Mouse (Mus musculus) cerebellum, adult 11 months (tissue): ENCODE results near the gene Entpd2.
"Not testable (repeated sequence)": the region's sequence is repeated elsewhere in the genome, so short reads cannot be mapped to it uniquely, and the experiment has no call there.

Experiments used
- DNase-seq: peaks from one replicate; pipeline ENCODE4 v3.0.0; 2022

Entpd2 gene

DNA sequence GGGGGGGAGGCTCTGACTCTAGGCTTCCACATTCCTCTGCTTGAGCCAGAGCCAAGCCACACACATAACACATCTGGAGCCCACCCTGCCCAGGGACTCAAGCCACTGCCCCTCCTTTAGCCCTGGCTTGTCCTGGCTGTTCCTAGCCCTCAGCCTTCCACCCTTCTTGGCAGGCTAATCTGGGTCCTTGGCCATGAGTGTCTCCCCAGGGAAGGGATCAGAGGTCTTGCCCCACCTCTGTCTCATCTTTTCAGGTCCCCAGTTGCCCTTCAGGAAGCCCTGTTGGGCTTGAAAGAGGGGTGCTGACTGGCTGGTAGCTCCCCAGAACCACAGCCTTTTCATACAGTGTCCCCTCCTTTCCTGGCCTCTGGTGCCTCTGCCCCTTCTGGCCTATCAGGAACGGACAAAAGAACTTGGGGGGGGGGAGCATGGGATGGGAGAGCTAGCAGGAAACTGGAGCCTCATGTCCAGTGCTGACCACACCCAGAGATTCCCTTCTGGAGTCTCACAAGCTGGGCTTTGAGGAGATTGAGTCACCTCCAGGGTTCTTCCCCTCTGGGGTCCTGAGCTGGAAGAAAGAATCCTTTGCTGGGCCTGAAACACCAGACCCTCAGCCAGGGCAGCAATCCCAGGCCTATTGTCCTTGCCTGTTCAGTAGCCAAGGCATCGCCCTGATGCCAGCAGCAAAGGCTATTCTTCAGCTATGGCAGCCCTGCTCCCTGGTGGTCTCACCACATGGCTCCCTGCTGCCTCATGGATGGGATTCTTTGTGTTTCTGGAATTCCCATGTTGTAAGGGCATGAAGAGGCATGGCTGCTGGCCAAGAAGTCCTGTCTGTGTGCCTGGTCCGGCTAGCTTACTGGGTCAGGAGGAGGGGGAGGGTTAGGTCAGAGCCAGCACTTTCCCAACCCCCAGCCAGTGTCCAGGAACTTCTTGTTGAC is 1.1 kb upstream of the Entpd2 start:
- no peak for DNase-seq

DNA sequence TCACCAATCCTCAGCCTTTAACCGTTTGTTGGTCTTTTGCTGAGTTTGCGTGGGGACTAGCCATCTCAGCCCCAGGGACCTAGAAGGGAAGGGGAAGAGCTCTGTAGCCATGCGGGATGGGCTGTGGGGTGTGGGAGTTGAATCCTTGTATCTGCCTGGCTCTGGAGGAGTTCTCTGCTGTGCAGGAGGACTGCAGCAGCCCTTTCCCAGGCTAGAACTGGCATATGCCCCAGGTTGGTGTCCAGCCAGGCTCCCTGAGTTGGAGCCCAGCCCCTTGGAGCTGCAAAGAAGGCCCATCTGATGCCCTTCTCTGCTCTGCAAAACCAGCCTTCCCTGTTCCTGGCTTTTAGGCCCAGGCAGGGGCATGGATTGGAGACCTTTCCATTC is 916 bp downstream of the Entpd2 start:
- DNase-seq = peak; percentile 74

DNA sequence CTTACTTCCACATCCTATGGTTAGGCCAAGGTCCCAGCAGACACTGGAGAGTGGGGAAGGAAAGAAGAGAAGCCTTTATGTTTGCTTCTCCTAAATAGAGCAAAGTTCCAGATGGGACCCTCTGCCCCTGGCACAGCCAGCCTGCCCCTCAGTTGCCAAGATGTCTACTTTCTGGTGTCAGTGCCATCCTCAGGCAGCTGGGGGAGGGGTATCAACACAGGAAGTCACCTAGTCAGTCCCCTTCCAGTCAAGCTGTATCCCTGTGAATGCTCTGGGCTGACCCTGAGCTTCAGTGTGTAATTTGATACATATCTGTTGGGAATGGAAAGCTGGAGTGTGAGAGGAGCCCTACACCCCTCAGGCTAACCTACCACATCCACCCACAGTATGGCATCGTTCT is 1.3 kb downstream of the Entpd2 start:
- DNase-seq = no peak

DNA sequence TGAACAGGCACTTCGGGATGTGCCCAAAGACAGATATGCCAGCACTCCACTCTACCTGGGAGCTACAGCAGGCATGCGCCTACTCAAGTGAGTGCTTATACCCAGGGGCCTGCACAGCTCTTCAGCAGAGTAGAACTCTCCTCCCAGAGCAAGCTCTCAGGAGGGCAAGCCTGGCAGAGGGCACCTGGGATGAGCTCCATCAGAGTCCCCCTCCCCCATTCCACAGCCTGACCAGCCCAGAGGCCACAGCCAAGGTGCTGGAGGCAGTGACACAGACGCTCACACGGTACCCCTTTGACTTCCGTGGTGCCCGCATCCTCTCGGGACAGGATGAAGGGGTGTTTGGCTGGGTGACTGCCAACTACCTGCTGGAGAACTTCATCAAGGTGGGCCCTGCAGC is 2.4 kb downstream of the Entpd2 start:
- DNase-seq = no peak

- no peak for DNase-seq
Measured at GRCm38 (mm10) chr2:25399051-25399450, 3.4 kb downstream of the Entpd2 start, which contains the start of gene Npdc1. Gene Npdc1 (plus strand): TSS chr2:25399351.

GRCm38 (mm10) chr2:25400291-25400690 is 4.6 kb downstream of the Entpd2 start:
- DNase-seq = no peak

DNA sequence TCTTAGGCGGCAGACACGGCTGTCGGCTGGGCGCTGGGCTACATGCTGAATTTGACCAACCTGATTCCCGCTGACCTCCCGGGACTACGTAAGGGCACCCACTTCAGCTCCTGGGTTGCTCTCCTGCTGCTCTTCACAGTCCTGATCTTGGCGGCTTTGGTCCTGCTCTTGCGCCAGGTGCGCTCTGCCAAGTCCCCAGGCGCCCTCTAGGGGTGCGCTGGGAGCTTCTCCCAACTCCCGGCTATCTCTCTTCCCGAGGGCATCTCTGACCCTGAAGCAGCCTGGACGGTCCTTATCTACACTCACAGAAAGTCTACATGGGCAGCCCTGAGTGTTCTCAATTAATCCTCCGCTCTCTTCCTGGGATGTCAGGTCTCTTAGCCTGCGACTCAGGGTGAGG is 5.1 kb downstream of the Entpd2 start:
- peak; percentile 73 for DNase-seq

GRCm38 (mm10) chr2:25402377-25402971 is 6.8 kb downstream of the Entpd2 start:
- DNase-seq = peak; percentile 70

GRCm38 (mm10) chr2:25402972-25403601 is 7.4 kb downstream of the Entpd2 start:
- peak; percentile 88 for DNase-seq

GRCm38 (mm10) chr2:25403994-25404393 is 8.3 kb downstream of the Entpd2 start:
- no peak for DNase-seq

GRCm38 (mm10) chr2:25408908-25409307 is 13.2 kb downstream of the Entpd2 start:
- DNase-seq = no peak

DNA sequence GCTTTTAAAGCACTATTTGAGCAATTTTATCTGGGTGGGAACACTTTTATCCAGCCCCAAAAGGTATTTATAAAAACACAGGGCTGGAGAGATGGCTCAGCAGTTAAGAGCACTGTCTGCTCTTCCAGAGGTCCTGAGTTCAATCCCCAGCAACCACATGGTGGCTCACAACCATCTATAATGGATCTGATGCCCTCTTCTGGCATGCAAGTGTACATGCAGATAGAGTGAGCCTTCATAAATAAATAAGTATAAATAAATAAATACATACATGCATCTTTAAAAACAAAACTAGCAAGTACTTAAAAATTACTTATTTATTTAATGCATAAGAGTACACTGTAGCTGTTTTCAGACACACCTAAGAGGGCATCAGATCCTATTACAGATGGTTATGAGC is 17.8 kb downstream of the Entpd2 start:
- not testable (repeated sequence) for DNase-seq

DNA sequence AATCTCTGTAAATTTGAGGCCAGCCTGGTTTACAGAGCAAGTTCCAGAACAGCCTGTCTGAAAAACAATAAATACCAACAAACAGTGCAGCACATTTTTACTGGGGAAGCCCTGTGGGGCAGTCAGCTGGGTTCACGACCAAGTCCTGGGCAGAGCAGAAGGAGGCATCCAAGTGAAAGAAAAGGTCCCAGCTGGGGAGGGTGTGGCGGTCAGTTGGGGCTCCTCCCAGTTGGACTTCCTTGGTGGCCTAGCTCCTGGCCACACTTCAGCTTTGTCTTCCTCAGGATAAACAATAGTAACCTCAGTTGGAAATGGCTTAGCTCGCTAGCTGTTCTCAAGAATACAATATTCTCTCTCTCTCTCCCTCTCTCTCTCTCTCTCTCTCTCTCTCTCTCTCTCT is 21.8 kb downstream of the Entpd2 start:
- no peak for DNase-seq

GRCm38 (mm10) chr2:25421896-25422295 is 26.2 kb downstream of the Entpd2 start:
- peak; percentile 52 for DNase-seq

- DNase-seq = peak; percentile 26
Measured at GRCm38 (mm10) chr2:25422587-25423410, 27.1 kb downstream of the Entpd2 start, which contains the start of gene Fut7. Gene Fut7 (plus strand): TSS chr2:25423267.

DNA sequence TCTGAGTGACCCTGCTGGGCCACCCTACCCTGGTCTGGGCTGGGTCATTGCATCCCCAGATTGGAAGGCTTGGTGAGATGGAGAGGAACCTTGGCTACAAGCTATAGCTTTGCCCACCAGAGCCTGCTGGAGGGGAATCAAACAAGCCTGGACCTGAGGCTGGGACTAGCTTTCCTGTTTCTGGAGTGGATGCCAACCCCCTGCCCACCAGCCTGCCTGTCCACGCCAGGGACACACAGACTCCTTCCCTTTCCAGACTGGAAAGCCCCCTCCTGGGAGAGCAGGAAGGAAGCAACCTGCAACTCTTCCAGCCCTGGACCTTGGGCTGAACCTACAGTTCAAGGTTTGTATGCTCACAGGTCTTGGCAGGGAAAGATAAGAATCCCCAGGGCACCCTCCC is 28.0 kb downstream of the Entpd2 start:
- DNase-seq = peak; percentile 16

DNA sequence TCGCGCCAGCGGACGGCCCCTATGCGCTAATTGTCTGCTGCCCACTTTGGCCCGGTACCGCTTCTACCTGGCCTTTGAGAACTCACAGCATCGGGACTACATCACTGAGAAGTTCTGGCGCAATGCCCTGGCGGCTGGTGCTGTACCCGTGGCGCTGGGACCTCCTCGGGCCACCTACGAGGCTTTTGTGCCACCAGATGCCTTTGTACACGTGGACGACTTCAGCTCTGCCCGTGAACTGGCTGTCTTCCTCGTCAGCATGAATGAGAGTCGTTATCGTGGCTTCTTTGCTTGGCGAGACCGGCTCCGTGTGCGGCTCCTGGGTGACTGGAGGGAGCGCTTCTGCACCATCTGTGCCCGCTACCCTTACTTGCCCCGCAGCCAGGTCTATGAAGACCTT is 29.8 kb downstream of the Entpd2 start:
- DNase-seq = peak; percentile 50

DNA sequence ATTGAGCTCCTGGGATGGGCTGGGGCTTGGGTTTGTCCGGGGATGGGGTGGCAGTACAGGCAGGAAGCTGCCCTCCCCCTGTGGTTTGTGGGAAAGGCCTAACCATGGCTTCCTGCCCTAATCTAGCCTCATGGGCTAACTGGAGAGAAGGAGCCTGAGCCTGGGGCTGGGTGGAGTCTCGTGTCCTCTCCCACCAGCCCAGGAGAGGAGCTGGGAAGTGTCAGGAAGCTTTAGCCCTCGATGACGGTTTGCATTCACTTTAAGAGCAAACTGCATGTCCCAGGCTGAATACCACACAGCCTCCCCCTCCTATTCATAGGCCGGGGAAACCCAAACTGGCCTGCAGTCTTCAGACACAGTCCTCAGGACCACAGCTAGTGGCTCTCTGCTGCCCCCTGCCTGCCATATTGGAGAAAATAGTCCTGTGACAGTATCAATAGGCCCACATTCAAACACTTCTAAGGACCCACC is 31.1 kb downstream of the Entpd2 start:
- DNase-seq = peak; percentile 75

GRCm38 (mm10) chr2:25427256-25427655 is 31.6 kb downstream of the Entpd2 start:
- no peak for DNase-seq

DNA sequence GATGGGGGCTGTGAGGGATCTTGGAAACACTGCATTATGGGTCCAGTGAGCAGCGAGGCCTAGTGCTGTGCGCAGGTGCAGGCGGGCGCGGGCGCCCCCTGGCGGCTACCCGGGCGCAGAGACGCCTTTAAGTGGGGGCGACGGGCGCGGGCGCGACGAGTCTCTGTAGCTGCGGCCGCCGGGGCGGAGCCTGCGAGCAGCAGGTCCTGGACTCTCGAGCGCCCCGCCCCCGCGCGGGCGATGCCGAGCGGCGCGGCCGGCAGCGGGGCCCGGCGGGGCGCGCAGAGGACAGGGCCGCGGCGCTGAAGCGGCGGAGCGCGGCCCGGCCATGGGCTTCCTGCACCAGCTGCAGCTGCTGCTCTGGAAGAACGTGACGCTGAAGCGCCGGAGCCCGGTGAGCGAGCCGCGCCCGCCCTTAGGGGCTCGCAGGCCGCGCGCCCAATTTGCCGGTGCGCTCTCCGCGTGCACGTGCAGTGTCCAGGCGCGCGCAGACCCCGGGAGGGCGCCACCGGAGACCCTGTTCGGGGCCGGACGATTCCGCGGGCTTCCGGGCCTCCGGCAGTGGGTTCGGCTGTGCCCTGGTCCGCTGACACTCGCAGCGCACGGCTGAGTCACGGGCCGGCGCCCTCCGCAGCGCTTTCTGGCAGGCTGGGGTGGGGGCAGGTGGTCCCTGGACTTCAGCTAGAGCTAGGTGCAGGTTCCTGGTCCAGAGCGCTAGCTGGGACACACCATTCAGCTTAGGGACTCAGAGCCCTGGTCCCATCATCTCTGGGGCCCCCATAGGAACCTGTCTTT is 33.0 kb downstream of the Entpd2 start, which contains the start of gene Abca2:
TSS of gene Abca2 (plus strand) at position 262 of the 795 bp plus-strand sequence.
- DNase-seq = peak; percentile 97

DNA sequence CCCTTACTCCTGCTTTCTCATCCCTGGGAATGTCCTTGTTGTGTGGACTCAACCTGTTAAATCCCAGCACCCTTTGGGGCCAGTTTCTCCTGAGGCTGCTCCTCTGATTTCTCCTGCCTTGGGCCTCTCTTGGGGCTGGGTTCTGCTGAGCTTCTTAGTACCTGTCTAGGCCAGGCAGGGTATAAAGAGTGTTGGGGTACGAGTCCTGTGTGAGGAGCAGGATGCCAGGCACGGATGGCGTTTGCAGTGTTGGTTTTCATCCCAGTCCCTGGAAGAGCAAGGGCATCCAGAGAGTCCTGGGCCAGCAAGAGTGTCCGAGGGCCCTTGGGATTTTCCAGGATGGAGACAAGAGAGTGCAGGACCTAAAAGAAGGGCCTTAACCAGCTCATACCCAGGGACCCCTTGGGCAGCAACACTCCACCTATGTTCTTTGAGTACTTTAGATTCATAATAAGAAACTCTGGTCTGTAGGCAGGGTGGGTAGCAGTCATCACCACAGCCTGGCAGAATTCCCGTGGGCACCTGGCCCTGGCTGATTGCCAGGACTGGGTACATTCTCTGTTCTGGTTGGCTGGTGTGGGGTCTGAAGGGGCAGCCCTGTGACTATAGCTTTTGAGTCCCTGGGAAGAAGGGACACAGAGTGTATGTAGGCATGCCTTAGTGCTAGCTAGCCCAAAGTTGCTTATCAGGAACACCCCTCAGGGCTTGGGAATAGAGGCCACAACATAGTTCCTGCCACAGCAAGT is 33.9 kb downstream of the Entpd2 start:
- DNase-seq = peak; percentile 74
